Mouse (Mus musculus) MEL (cell line): ENCODE measurements around the gene Pigt. TPM values are rescaled to one million over a fixed set of nuclear protein-coding genes. Genes with fewer than 3 reads are reported as not detected.

Experiments
- DNase-seq: peaks from one replicate; pipeline ENCODE4 v3.0.0; 2011; ENCODE audit warnings: low read depth, low spot score
- H3K27ac ChIP-seq: 2 replicates; pipeline ENCODE4 v1.5.1; 2012; ENCODE audit warnings: low read depth, mild to moderate bottlenecking, control low read depth, low read length, moderate library complexity; ENCODE audit not compliant: control insufficient read depth
- H3K27me3 ChIP-seq, 2 experiments: fragments of 150-350 bp in 1 of 2; sonication (generic) in 1 of 2; 2 replicates each; pipeline ENCODE4 v1.6.1; 2012; ENCODE audit warnings: low read length in 2 of 2, mild to moderate bottlenecking in 2 of 2, improper control_type of control experiment in 1 of 2, moderate library complexity in 1 of 2; ENCODE audit not compliant: insufficient read depth in 2 of 2, control insufficient read depth in 1 of 2
- H3K36me3 ChIP-seq, 2 experiments: 2 replicates each; pipeline ENCODE4 v1.6.1; 2012 to 2014; ENCODE audit warnings: low read length in 2 of 2, improper control_type of control experiment in 1 of 2, inconsistent platforms in 1 of 2, mild to moderate bottlenecking in 1 of 2; ENCODE audit not compliant: insufficient read depth in 2 of 2, control insufficient read depth in 1 of 2
- H3K4me1 ChIP-seq, 2 experiments: fragments of 150-350 bp in 1 of 2; sonication (generic) in 1 of 2; 2 replicates each; pipeline ENCODE4 v1.6.1; 2012; ENCODE audit warnings: low read length in 2 of 2, improper control_type of control experiment in 1 of 2, mild to moderate bottlenecking in 1 of 2; ENCODE audit not compliant: insufficient read depth in 2 of 2, control insufficient read depth in 1 of 2
- H3K4me3 ChIP-seq, 2 experiments: fragments of 150-350 bp in 1 of 2; sonication (generic) in 1 of 2; 2 replicates each; pipeline ENCODE4 v1.5.1; 2012; ENCODE audit warnings: low read depth in 2 of 2, low read length in 2 of 2, mild to moderate bottlenecking in 2 of 2, moderate library complexity in 2 of 2, control low read depth in 1 of 2, improper control_type of control experiment in 1 of 2; ENCODE audit not compliant: control insufficient read depth in 1 of 2, insufficient read depth in 1 of 2
- H3K79me2 ChIP-seq: 2 replicates; pipeline ENCODE4 v1.6.1; 2012; ENCODE audit warnings: mild to moderate bottlenecking, low read length, moderate library complexity; ENCODE audit not compliant: control insufficient read depth, poor library complexity, insufficient read depth
- H3K9ac ChIP-seq: 2 replicates; pipeline ENCODE4 v1.6.1; 2012; ENCODE audit warnings: low read depth, mild to moderate bottlenecking, control low read depth, low read length, moderate library complexity; ENCODE audit not compliant: control insufficient read depth, poor library complexity, severe bottlenecking
- H3K9me3 ChIP-seq: fragments of 150-350 bp; sonication (generic); replicated peaks from 2 replicates; pipeline ENCODE4 v1.6.1; 2012; ENCODE audit warnings: mild to moderate bottlenecking, low read length, improper control_type of control experiment, moderate library complexity; ENCODE audit not compliant: insufficient read depth
- CTCF ChIP-seq, 3 experiments: IDR thresholded peaks in 2 of 3; conservative IDR thresholded peaks in 1 of 3; 2 replicates each; pipeline ENCODE4 v1.5.1; 2011 to 2012; ENCODE audit warnings: low read length in 3 of 3, low read depth in 2 of 3, mild to moderate bottlenecking in 2 of 3, improper control_type of control experiment in 1 of 3, inconsistent platforms in 1 of 3, mixed read lengths in 1 of 3, moderate library complexity in 1 of 3; ENCODE audit not compliant: control insufficient read depth in 1 of 3, insufficient read depth in 1 of 3, poor library complexity in 1 of 3, severe bottlenecking in 1 of 3
- EP300 ChIP-seq, 2 experiments: IDR thresholded peaks; 2 replicates each; pipeline ENCODE4 v1.6.1; 2011; ENCODE audit warnings: improper control_type of control experiment in 2 of 2, low read length in 2 of 2, low read depth in 1 of 2, mild to moderate bottlenecking in 1 of 2
- GABPA ChIP-seq: IDR thresholded peaks from 2 replicates; pipeline ENCODE4 v1.6.1; 2012; ENCODE audit warnings: low read depth, mild to moderate bottlenecking, inconsistent platforms, low read length, improper control_type of control experiment, moderate library complexity
- HCFC1 ChIP-seq: IDR thresholded peaks from 2 replicates; pipeline ENCODE4 v1.6.1; 2012; ENCODE audit warnings: low read depth, mild to moderate bottlenecking, inconsistent platforms, low read length, improper control_type of control experiment, moderate library complexity
- JUND ChIP-seq: IDR thresholded peaks from 2 replicates; pipeline ENCODE4 v1.6.1; 2011; ENCODE audit warnings: low read depth, mild to moderate bottlenecking, improper control_type of control experiment, low read length
- KAT2A ChIP-seq: conservative IDR thresholded peaks from 2 replicates; pipeline ENCODE4 v1.6.1; 2012; ENCODE audit warnings: low read depth, low read length, improper control_type of control experiment, inconsistent platforms
- MAFK ChIP-seq: IDR thresholded peaks from 2 replicates; pipeline ENCODE4 v1.6.1; 2011; ENCODE audit warnings: low read depth, mild to moderate bottlenecking, low read length, improper control_type of control experiment, borderline replicate concordance
- MAZ ChIP-seq: IDR thresholded peaks from 2 replicates; pipeline ENCODE4 v1.6.1; 2012; ENCODE audit warnings: low read depth, mild to moderate bottlenecking, inconsistent platforms, low read length, improper control_type of control experiment
- MEF2A ChIP-seq: IDR thresholded peaks from 2 replicates; pipeline ENCODE4 v1.6.1; 2014; ENCODE audit warnings: low read depth, mild to moderate bottlenecking, inconsistent platforms, low read length, improper control_type of control experiment; ENCODE audit not compliant: poor library complexity, insufficient replicate concordance, severe bottlenecking; ENCODE audit errors: extremely low read depth
- MXI1 ChIP-seq: IDR thresholded peaks from 2 replicates; pipeline ENCODE4 v1.6.1; 2011; ENCODE audit warnings: mild to moderate bottlenecking, low read depth, low read length, improper control_type of control experiment
- MYB ChIP-seq: IDR thresholded peaks from 2 replicates; pipeline ENCODE4 v1.6.1; 2011; ENCODE audit warnings: mild to moderate bottlenecking, low read depth, low read length, improper control_type of control experiment
- MYC ChIP-seq: IDR thresholded peaks from 2 replicates; pipeline ENCODE4 v1.6.1; 2011; ENCODE audit warnings: low read depth, mild to moderate bottlenecking, low read length, improper control_type of control experiment, moderate library complexity
- NELFE ChIP-seq: IDR thresholded peaks from 2 replicates; pipeline ENCODE4 v1.6.1; 2011; ENCODE audit warnings: low read depth, low read length, improper control_type of control experiment
- NRF1 ChIP-seq: IDR thresholded peaks from 2 replicates; pipeline ENCODE4 v1.6.1; 2014; ENCODE audit warnings: low read depth, mild to moderate bottlenecking, inconsistent platforms, low read length, improper control_type of control experiment, moderate library complexity; ENCODE audit not compliant: poor library complexity, insufficient read depth, severe bottlenecking
- RAD21 ChIP-seq: IDR thresholded peaks from 2 replicates; pipeline ENCODE4 v1.6.1; 2011; ENCODE audit warnings: mild to moderate bottlenecking, low read depth, low read length, improper control_type of control experiment
- RCOR1 ChIP-seq: IDR thresholded peaks from 2 replicates; pipeline ENCODE4 v1.6.1; 2012; ENCODE audit warnings: low read depth, mild to moderate bottlenecking, inconsistent platforms, low read length, improper control_type of control experiment
- SIN3A ChIP-seq: IDR thresholded peaks from 2 replicates; pipeline ENCODE4 v1.6.1; 2012; ENCODE audit warnings: low read length, improper control_type of control experiment, inconsistent platforms
- TAL1 ChIP-seq: IDR thresholded peaks from 2 replicates; pipeline ENCODE4 v1.6.1; 2012; ENCODE audit warnings: mild to moderate bottlenecking, inconsistent platforms, low read length, moderate library complexity, mixed read lengths
- ZKSCAN1 ChIP-seq: IDR thresholded peaks from 2 replicates; pipeline ENCODE4 v1.6.1; 2012; ENCODE audit warnings: low read depth, mild to moderate bottlenecking, inconsistent platforms, low read length, improper control_type of control experiment, moderate library complexity
- ZNF384 ChIP-seq: IDR thresholded peaks from 2 replicates; pipeline ENCODE4 v1.6.1; 2012; ENCODE audit warnings: low read depth, mild to moderate bottlenecking, inconsistent platforms, low read length, improper control_type of control experiment
- polyA plus RNA-seq, 2 experiments: library from polyadenylated mRNA; stranded (reverse) in 1 of 2; unstranded in 1 of 2; fragments of >175 nt in 1 of 2; fragments of >200 nt in 1 of 2; gene quantifications; 2 replicates each; pipeline versions ENCODE4 v1.2.1 to v1.2.4; 2012; ENCODE audit warnings: low replicate concordance in 2 of 2, low read depth in 1 of 2; ENCODE audit not compliant: insufficient read length in 2 of 2, insufficient read depth in 1 of 2, missing spikeins in 1 of 2
- total RNA-seq: library from RNA; depleted of rRNA; stranded (reverse); fragments of 300-350 nt; gene quantifications from 2 replicates; pipeline ENCODE4 v1.2.3, GENCODE M21; 2012

The Pigt gene
- total and polyA plus RNA-seq, 3 experiments = 39.8 to 115 TPM; not detected in 1

DNA sequence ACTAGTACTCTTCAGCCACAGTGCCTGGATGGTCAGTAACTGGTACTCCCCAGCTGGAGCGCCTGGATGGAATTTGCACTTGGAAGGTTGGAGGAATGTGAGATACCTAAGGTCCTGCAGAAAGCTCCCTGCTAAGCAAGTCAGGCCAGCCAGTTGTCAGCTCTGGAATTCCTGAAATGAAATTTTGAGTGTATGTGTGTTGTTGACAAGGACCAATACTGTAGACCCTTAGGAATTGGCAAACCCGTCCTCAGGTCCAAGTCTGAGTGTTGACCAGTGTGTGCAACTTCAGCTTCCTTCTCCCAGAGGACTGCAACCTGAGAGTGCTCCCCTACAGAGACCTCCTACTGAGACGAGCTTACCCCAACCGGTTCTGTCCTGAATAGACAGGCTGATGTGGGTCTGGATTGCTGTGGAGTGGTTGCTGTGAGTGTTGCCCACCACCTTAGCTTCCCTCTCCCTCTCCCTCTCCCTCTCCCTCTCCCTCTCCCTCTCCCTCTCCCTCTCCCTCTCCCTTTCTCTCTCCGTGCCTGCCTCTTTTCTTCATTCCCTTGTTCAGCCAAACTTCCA, 13.4 kb downstream of the Pigt start:
- H3K79me2 ChIP-seq = no peaks in the 10 kb centered on the region
- no peak overlapping the region for H3K27ac ChIP-seq
- no peak overlapping the region for H3K4me3 ChIP-seq
- H3K9ac ChIP-seq = no peak overlapping the region
- no peak for DNase-seq
- no peaks in the 10 kb centered on the region for H3K27me3 ChIP-seq
- peaks cover 0 to 5% of the 10 kb centered on the region in 2 experiments; a peak in 2 of 4 replicates for H3K4me1 ChIP-seq
- TF ChIP-seq NRF1 (no peak), HCFC1 (no peak), ZNF384 (no peak), MXI1 (no peak), RCOR1 (no peak), MYB (no peak), RAD21 (no peak), SIN3A (no peak), NELFE (no peak), GABPA (no peak), CTCF (IDR thresholded peaks at IDR 0.05 in 2 of 3, conservative IDR thresholded peaks at IDR 0.05 in 1 of 3; ENCODE audit: control insufficient read depth in 1 of 3, insufficient read depth in 1 of 3, low read depth in 2 of 3, low read length in 3 of 3, poor library complexity in 1 of 3, severe bottlenecking in 1 of 3) (no peak), EP300 (IDR thresholded peaks at IDR 0.05; ENCODE audit: low read depth in 1 of 2, low read length in 2 of 2) (no peak), MAFK (no peak), MEF2A (no peak), KAT2A (no peak), ZKSCAN1 (no peak), TAL1 (no peak), JUND (no peak), MAZ (no peak), MYC (no peak)
- H3K36me3 ChIP-seq = peaks cover 0 to 2% of the 10 kb centered on the region in 2 experiments; a peak in 2 of 4 replicates
- no peaks in the 10 kb centered on the region for H3K9me3 ChIP-seq
